Mouse (Mus musculus): Measurements from ENCODE around the gene Pgm2l1. TPM values are rescaled to one million over a fixed set of nuclear protein-coding genes. Genes with fewer than 3 reads are reported as not detected.

Gene Pgm2l1
- total and polyA plus RNA-seq, 3 experiments, result 5.7 to 10.5 TPM; not detected in 1

DNA sequence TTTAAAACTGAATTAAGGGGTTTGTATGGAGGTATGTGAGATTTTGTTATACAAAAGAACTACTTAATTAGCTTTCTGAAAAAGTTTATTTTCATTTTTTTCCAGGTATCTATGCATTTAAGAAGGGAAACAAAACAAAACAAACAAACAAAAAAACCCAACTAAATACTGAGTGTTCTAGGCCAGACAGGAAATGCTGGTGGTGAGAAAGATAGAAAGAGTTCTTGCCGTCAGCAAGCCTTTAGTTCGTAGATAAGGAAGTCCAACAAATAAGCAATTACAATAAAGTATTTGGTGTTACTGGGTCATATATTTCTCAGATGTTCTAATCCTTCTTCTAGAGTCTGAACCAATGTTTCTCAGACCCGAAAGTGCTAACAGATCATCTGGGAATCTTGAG is 1.8 kb downstream of the Pgm2l1 start:
- Histone ChIP-seq H3K36me3 (ENCODE audit: control insufficient read depth in 1 of 2, insufficient read depth in 2 of 2, low read length in 2 of 2) (peaks cover 0 to 24% of the 10 kb centered on the region in 2 experiments; a peak in 2 of 4 replicates), H3K27me3 (ENCODE audit: control insufficient read depth in 1 of 2, insufficient read depth in 2 of 2, low read length in 2 of 2) (no peaks in the 10 kb centered on the region), H3K4me1 (ENCODE audit: control insufficient read depth in 1 of 2, insufficient read depth in 2 of 2, low read length in 2 of 2) (peaks cover 12 to 13% of the 10 kb centered on the region in 2 experiments), H3K79me2 (ENCODE audit: control insufficient read depth, insufficient read depth, low read length, poor library complexity) (no peaks in the 10 kb centered on the region; the same call in 1 of the 2 replicates), H3K4me3 (ENCODE audit: control insufficient read depth in 1 of 2, insufficient read depth in 1 of 2, low read depth in 2 of 2, low read length in 2 of 2) (peak overlapping the region; percentile 22 to 96), H3K9ac (ENCODE audit: control insufficient read depth, low read depth, low read length, poor library complexity, severe bottlenecking) (peak overlapping the region; percentile 70), H3K27ac (ENCODE audit: control insufficient read depth, low read depth, low read length) (peak overlapping the region; percentile 62), H3K9me3 (replicated peaks; ENCODE audit: insufficient read depth, low read length) (no peaks in the 10 kb centered on the region)
- TF ChIP-seq ZNF384 (IDR thresholded peaks at IDR 0.05; ENCODE audit: low read depth, low read length), result 0 out of 2 replicates have a peak, but pooled peaks have one; percentile 37
- peak; percentile 60 for TF ChIP-seq SIN3A (IDR thresholded peaks at IDR 0.05; ENCODE audit: low read length)
- no peak for TF ChIP-seq KAT2A (conservative IDR thresholded peaks at IDR 0.05; ENCODE audit: low read depth, low read length)
- peak; percentile 19; the same call in 1 of the 2 replicates for TF ChIP-seq BHLHE40 (IDR thresholded peaks at IDR 0.05; ENCODE audit: borderline replicate concordance, low read depth, low read length)
- TF ChIP-seq MAFK (IDR thresholded peaks at IDR 0.05; ENCODE audit: borderline replicate concordance, low read depth, low read length), result no peak
- TF ChIP-seq USF2 (IDR thresholded peaks at IDR 0.05; ENCODE audit: borderline replicate concordance in 1 of 2, insufficient read depth in 1 of 2, low read depth in 1 of 2, low read length in 2 of 2), result no peak
- no peak for TF ChIP-seq UBTF (IDR thresholded peaks at IDR 0.05; ENCODE audit: borderline replicate concordance, insufficient read depth, low read depth, low read length)
- TF ChIP-seq TAL1 (IDR thresholded peaks at IDR 0.05; ENCODE audit: low read length), result peak; percentile 80
- TF ChIP-seq ETS1 (IDR thresholded peaks at IDR 0.05; ENCODE audit: low read depth, low read length), result peak; percentile 65; the same call in 1 of the 2 replicates
- 0 out of 2 replicates have a peak, but pooled peaks have one; percentile 13 for TF ChIP-seq HCFC1 (IDR thresholded peaks at IDR 0.05; ENCODE audit: low read depth, low read length)
- peak; percentile 81 to 86 for TF ChIP-seq EP300 (IDR thresholded peaks at IDR 0.05; ENCODE audit: low read depth in 1 of 2, low read length in 2 of 2)
- TF ChIP-seq TBP (IDR thresholded peaks at IDR 0.05; ENCODE audit: low read depth, low read length), result no peak
- TF ChIP-seq RCOR1 (IDR thresholded peaks at IDR 0.05; ENCODE audit: low read depth, low read length), result peak; percentile 48
- TF ChIP-seq ELF1 (IDR thresholded peaks at IDR 0.05; ENCODE audit: low read depth, low read length), result no peak
- 0 out of 2 replicates have a peak, but pooled peaks have one; percentile 36 for TF ChIP-seq CHD1 (IDR thresholded peaks at IDR 0.05; ENCODE audit: low read depth, low read length)
- TF ChIP-seq GATA1 (IDR thresholded peaks at IDR 0.05; ENCODE audit: low read depth, low read length), result peak; percentile 83
- peak; percentile 85 for TF ChIP-seq TCF12 (IDR thresholded peaks at IDR 0.05; ENCODE audit: low read depth, low read length)
- no peak for TF ChIP-seq MAX (IDR thresholded peaks at IDR 0.05; ENCODE audit: low read length)
- DNase-seq (ENCODE audit: low read depth, low spot score), result peak; percentile 63

- H3K27ac ChIP-seq (ENCODE audit: control insufficient read depth, low read depth, low read length), result no peak overlapping the region
- peaks cover 13 to 15% of the 10 kb centered on the region in 2 experiments for H3K4me1 ChIP-seq (ENCODE audit: control insufficient read depth in 1 of 2, insufficient read depth in 2 of 2, low read length in 2 of 2)
- no peaks in the 10 kb centered on the region; the same call in 1 of the 2 replicates for H3K79me2 ChIP-seq (ENCODE audit: control insufficient read depth, insufficient read depth, low read length, poor library complexity)
- no peaks in the 10 kb centered on the region for H3K9me3 ChIP-seq (replicated peaks; ENCODE audit: insufficient read depth, low read length)
- no peak overlapping the region for H3K9ac ChIP-seq (ENCODE audit: control insufficient read depth, low read depth, low read length, poor library complexity, severe bottlenecking)
- no peak for TF ChIP-seq MAFK (IDR thresholded peaks at IDR 0.05; ENCODE audit: borderline replicate concordance, low read depth, low read length)
- TF ChIP-seq BHLHE40 (IDR thresholded peaks at IDR 0.05; ENCODE audit: borderline replicate concordance, low read depth, low read length), result no peak
- TF ChIP-seq ELF1 (IDR thresholded peaks at IDR 0.05; ENCODE audit: low read depth, low read length), result no peak
- no peak for TF ChIP-seq ZKSCAN1 (IDR thresholded peaks at IDR 0.05; ENCODE audit: low read depth, low read length)
- TF ChIP-seq CHD1 (IDR thresholded peaks at IDR 0.05; ENCODE audit: low read depth, low read length), result no peak
- no peak for TF ChIP-seq E2F4 (IDR thresholded peaks at IDR 0.05; ENCODE audit: borderline replicate concordance, low read depth, low read length)
- no peak for TF ChIP-seq NELFE (IDR thresholded peaks at IDR 0.05; ENCODE audit: low read depth, low read length)
- TF ChIP-seq EP300 (IDR thresholded peaks at IDR 0.05; ENCODE audit: low read depth in 1 of 2, low read length in 2 of 2), result no peak
- no peak for TF ChIP-seq MAZ (IDR thresholded peaks at IDR 0.05; ENCODE audit: low read depth, low read length)
- no peak for TF ChIP-seq UBTF (IDR thresholded peaks at IDR 0.05; ENCODE audit: borderline replicate concordance, insufficient read depth, low read depth, low read length)
- no peak for TF ChIP-seq TBP (IDR thresholded peaks at IDR 0.05; ENCODE audit: low read depth, low read length)
- TF ChIP-seq MYB (IDR thresholded peaks at IDR 0.05; ENCODE audit: low read depth, low read length), result no peak
- TF ChIP-seq MXI1 (IDR thresholded peaks at IDR 0.05; ENCODE audit: low read depth, low read length), result no peak
- H3K36me3 ChIP-seq (ENCODE audit: control insufficient read depth in 1 of 2, insufficient read depth in 2 of 2, low read length in 2 of 2), result peaks cover 0 to 27% of the 10 kb centered on the region in 2 experiments; a peak in 2 of 4 replicates
- no peak overlapping the region for H3K4me3 ChIP-seq (ENCODE audit: control insufficient read depth in 1 of 2, insufficient read depth in 1 of 2, low read depth in 2 of 2, low read length in 2 of 2)
- no peak for DNase-seq (ENCODE audit: low read depth, low spot score)
- H3K27me3 ChIP-seq (ENCODE audit: control insufficient read depth in 1 of 2, insufficient read depth in 2 of 2, low read length in 2 of 2), result no peaks in the 10 kb centered on the region
These were observed 3.5 kb downstream of the Pgm2l1 start for GRCm38 (mm10) chr7:100230646-100231045.

Measured in MEL (cell line).